Mouse (Mus musculus) ES-E14 (cell line): ENCODE data around the gene Ubtd2.

Experiments used
- CHD2 ChIP-seq: IDR thresholded peaks from 2 replicates; pipeline ENCODE4 v1.6.1; 2014; ENCODE audit warnings: mild to moderate bottlenecking, low read depth, low read length, inconsistent platforms
- ZC3H11A ChIP-seq: IDR thresholded peaks from 2 replicates; pipeline ENCODE4 v1.6.1; 2012; ENCODE audit warnings: low read depth, mild to moderate bottlenecking, inconsistent platforms, low read length, borderline replicate concordance

DNA sequence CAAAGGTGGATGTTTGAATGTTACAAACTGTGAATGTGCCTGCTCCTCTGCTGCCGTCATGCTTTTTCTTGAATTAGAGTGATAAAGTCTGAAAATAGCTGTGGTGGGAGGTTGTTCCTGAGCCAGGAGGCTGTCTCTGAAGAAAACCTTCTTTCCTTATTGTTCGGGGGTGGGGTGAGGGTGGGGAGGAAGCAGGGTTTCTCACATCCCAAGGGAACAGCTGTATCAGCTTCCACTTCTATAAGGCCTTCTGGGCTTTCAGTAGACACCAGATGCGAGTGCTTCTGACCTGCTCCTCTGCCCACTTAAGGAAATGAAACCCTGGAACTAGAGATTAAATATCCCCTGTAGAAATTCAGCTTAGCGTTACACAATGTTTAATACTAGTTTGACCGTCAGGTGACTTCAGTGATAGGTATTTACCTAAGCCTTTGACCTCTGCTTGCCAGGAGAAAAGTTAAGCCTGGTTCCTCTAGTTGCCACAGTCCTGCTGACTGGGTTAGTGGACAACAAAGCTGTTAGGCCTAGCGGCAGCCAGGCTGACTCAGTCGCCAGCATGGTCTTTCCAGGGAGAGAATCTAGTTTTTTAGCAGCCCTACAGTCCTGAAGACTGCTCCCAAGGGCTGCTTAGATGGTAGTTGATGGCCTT is 50.0 kb downstream of the Ubtd2 start:
- TF ChIP-seq CHD2 (no peak), ZC3H11A (no peak)
